Mouse (Mus musculus): ENCODE measurements around the gene Slc35c2.

Gene Slc35c2

DNA sequence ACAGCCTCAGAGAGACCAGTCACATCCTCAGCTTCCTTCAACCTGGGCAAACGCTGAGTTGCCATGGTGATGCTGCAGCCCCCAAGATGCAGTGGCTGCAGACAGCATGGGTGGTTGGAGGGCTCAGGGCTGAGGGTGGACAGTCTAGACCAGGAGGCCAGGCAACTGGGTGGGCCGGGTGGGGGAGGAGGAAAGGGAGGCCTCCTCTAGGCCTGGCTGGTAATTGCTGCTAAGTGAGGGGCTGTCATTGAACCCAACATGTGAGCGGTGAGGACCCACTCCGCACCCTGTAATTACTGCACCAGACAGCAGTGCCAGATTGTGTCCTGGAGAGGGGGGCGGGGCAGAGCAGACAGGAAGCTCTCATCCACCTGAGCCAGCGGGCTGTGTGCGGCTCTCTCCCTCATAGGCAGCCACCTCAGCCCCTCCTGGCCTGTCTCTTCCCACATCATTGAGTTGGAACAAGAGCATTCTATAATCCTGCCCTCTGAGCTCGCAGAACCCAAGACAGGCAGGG is 12.5 kb downstream of the Slc35c2 start:
- no peak for DNase-seq (ENCODE audit: low read depth, low spot score)

DNA sequence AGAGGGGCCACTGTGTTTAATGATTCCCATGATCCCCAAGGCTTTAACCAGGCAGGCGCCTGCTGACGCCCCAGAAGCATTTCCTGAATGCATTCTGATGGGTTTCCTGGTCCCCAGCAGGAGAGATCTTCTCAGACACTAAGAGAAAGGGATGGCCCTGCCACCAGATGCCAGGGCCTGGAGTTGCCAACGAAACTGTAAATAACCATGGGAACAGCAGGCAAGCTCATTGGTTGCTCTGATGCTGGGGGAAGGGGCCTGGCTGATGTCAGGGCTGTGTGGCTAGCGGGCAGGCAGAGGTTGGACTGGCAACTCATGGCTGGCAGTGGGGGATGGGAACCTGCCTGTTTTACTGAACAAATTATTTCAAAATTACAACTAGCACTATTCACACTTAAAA is 14.1 kb downstream of the Slc35c2 start:
- DNase-seq (ENCODE audit: low read depth, low spot score): no peak

DNA sequence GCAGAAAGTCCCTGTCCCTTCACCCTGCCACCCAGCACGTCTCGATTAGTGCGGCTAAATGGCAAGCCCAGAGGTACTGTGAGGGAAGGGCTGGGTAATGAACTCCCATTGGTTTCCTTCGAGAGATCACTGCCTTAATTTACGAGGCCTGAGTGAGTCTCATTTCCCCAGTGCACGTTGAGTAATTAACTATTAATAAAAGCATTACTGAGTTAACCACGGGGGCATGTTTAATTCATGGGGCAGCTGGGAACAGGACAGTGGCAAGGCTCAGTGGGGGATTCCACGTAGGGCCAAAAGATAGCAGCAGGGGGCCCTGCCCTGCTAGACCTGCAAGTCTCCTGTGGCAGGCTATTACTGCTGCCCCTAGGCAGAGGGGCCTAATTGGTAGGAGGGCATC is 16.3 kb downstream of the Slc35c2 start:
- no peak for DNase-seq (ENCODE audit: low read depth, low spot score)

DNA sequence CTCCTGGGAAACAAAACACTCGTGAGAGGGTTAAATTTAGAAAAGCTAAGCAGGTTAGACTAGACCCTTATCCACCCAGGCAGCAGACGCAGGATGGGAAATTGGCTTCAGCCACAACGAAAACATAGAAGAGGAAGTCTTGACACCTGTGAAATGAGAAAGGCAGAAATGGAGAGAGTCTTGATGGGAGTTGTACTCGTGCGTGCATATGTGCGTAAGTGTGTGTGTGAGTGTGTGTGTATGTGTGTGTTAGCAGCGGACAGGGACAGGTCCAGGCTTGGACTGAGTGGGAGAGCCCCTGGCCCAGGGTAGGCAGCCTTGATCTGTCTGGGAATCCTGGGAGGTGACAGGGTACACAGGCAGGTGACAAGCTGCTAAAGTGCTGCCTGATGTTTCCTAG is 16.8 kb downstream of the Slc35c2 start:
- DNase-seq (ENCODE audit: low read depth, low spot score): no peak

DNA sequence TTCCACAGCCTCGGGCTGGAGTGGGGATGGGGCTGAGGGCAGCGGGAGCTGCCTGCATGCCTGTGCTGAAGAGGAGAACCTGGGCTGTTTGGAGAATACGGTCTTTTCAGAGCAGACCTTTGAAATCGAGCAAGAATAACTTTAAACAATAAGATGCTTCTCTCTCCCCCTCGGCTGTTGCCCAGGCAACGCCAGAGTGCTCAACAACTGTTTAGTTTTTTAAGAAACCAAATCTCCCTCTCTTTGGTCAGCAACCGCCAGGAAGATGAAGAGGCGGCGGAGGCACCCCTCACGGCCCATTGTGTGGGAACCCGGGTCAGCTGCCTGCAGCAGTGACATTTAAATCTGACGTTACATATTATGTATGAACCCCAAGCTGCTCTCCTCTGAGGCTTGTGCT is 20.9 kb downstream of the Slc35c2 start:
- no peak for DNase-seq (ENCODE audit: low read depth, low spot score)

DNA sequence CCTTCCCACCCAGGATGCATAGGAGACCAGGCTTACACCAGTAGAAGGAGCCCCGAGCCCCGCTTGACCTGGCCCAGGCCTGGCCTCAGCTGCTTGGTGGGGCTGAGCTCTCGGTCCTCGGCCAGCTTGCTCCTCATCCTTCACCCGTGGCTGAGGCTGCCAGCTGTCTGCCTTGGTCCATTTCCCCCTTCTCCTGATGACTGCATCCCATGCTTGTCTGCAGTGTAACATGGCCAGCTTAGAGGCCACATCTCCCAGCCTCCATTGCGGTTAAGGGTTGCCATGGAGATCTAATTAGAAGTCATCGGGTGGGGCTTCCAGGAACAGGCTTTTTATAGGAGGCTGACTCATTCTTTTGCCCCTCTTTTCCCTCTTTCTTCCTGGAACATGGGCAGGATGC is 23.8 kb downstream of the Slc35c2 start:
- DNase-seq (ENCODE audit: low read depth, low spot score): no peak

DNA sequence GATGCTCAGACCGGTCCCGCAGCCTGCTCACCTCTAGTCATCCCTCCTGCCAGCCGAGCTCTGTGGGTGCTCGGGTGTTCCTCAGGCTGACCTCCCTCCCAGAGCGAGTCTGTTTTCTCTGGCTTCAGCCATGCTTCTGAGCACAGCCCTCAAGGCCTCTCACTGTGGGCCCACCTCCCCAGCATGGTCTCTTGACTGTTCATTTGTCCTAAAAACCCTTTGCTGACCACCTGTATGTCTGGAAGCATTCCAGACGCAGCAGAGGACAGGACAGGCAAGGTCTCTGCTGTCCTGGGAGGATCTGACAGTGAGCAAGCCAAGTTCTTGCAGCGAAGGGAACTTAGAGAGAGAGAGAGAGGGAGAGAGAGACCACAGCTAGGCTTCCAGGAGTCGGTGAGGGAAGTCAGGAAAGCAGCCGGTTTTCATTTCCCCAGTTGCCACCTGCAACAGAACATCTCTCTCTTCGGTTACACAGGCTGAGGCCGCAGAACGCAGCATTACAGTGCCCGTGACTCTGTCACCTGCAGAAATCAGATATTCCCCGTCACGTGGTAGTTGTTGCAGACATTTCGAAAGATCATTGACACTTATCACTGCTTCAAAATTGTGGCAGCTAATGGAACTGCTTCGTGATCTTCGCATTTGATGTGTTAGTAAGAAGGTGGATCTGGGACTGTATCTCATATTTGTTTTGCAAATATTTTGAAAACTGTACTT is 25.2 kb downstream of the Slc35c2 start:
- no peak for DNase-seq (ENCODE audit: low read depth, low spot score)

DNA sequence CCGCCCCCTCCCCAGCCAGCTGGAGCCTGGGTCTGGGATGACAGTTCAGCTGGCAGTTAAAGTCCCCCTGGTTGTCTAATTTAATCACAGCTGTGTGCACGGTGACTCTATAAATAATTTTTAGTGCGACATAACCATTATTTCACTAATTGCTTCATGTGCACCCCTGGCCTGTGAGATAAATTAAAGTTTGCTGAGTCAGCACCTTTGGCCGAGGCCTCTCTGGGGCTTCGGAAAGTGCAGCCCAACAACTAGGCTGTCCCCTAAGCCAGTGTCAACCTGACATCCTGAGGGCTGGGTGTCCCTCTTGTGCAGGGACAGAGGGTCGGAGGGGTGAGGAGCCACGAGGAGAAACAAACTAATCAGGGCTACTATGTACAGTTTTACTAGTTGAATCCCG is 27.8 kb downstream of the Slc35c2 start:
- no peak for DNase-seq (ENCODE audit: low read depth, low spot score)

DNA sequence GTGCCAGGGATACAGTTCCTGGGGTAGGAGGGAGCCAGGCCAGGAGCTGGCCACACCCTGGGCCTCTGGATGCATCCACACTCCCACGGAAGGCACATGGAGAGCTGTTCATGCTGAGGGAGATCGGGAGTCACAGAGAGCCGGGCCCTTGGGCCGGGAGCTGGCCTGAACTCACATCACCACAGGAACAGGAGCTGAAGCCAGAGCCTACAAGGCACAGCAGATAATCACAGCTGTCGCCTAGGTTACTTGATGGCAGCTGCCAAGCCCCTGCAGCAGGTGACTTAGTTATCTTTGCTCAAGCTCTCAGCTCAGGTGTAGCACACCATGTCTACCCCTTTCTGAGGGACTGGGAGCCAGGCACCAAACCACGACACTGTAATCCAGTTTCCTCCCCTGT is 29.3 kb downstream of the Slc35c2 start:
- DNase-seq (ENCODE audit: low read depth, low spot score): no peak

DNA sequence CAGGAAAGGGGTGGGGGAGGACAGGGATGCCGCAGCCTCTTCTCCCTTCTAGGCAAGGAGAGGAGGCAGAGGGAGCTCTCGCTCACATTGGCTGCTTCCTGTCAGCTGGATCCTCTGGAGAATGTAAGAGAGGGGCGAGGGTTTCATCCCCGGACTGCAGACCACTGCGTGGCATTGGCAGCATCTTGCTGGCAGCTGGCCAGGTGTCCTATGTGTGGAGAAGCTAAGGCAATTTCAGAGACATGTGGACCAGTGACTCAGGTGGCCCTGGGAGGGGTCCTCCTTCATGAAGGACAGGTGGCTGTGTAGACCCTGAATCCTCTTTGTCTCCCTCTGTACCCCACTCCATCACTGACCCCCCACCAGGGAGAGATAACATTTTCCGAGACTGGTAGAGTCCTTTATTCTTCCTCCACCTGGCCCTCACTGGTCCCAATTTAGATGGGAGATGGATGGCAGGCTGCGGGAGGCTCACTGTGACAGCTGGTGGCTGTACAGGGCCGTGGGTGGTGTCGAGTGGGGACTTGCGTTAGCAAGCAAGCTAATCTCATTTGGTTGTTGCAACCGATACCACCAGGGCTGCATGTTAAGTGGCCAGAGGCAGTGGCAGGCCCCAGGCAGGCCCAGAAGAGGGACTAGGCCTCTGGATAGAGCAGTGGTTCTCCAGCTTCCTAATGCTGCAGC is 30.4 kb downstream of the Slc35c2 start:
- no peak for DNase-seq (ENCODE audit: low read depth, low spot score)

DNA sequence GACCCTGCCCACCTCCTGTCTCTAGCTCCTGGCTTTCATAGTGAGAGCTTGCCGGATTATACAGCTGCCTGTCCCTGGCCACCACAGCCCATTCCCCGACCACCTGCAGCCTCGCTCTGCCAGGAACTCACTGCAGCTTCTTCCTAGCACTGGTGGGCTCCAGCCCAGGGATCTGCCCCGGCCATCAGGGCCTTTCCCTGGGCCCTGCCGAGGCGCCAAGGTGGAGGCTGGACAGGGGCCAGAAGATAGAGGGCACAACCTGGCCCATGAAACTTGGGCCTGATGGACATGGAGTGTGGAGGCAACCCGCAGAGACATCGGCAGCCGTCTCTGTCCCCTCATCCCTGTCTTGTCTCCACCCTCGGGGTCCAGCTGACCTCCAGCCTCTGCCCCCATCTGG is 31.5 kb downstream of the Slc35c2 start:
- DNase-seq (ENCODE audit: low read depth, low spot score): no peak

DNA sequence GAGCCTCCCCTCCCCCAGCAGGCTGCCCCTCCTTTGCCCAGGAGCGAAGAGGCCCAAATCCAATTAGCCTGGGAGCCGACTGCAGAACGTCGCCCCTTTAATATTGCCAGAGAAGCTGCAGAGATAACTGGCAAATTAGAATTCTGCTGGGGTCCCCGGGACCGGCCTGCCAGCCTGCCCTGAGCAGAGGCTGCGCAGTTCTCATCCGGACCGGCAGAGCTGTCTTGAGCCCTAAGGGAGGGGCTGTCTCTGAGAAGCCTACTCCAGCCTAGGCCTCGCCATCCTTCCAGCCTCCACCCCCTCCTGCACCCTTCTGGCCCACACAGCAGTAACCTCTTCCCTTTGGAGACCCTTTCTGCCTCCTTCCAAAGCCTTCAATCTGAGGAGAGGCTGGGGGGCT is 33.8 kb downstream of the Slc35c2 start:
- DNase-seq (ENCODE audit: low read depth, low spot score): no peak

DNA sequence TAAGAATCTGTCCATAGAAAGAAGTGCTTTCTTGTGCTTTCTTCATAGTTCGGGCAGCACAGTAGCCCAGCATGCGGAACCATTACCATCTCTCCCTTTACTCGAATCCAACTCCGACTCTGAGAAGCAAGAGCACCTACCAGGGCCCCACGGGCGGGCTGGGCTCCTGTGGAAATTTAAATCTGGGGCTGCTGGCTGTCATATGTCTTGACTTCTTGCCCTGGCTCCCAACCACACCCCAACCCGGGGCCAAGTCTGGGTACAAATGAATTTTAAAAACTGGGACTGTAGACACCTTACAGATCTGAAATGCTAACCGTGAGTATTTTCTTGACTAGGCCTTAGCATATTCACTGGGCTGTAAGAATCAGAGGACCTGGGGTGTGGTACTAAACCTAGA is 34.4 kb downstream of the Slc35c2 start:
- no peak for DNase-seq (ENCODE audit: low read depth, low spot score)

DNA sequence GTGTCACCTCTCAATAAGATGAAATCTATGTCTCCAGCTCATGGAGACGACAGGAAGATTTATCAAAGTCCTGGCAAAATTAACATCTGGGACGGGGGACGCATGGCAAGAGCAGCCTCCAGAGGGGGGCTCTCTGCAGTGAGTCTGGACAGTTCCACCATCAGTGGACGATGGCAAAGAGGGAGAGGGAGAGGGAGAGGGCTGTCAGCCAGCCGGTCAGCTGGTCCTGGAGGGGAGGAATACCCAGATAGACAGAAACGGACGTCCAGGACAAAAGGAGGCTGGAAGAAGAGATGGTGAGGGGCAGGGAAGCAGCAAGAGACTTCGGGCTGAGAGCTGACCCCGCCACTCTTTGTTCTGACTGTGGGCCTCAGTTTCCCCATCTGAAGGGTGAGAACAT is 34.9 kb downstream of the Slc35c2 start:
- DNase-seq (ENCODE audit: low read depth, low spot score): no peak

DNA sequence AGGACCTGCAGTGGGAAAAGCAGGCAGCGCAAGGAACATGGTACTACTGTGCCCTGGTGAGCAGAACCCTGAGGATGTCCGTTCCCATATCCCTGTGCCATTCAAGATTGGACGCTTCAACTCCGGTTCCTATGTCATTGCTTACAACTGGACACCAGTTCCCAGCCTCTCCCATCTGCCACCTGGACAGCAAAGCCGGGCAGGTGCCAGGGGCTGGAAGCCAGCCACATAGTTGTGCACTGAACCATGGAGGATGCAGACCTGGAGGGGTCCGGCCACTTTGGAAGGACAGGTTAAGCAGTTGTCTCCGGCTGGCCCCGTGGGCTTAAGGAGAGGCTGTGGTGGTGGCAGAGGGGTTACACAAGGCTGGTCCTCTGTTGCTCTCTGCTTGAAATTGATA is 35.3 kb downstream of the Slc35c2 start:
- DNase-seq (ENCODE audit: low read depth, low spot score): no peak

DNA sequence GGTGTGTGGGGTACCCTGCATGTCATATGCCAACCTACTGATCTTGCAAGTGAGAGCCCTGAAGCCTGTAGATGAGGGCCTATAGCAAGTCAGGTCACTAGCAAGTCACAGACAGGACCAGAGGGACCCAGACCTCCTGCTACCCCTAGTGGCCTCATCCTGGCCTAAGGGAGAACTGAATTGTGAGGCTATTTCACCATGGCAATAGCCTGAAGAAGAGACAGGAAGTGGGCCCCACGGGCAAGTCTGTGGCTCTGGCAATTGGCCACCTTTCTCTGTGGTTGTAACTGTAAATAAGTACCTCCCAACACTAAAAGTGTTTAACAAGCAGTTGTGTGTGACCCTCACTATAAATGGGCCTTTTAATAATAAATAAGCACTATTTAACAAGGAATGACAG is 36.8 kb downstream of the Slc35c2 start:
- no peak for DNase-seq (ENCODE audit: low read depth, low spot score)

DNA sequence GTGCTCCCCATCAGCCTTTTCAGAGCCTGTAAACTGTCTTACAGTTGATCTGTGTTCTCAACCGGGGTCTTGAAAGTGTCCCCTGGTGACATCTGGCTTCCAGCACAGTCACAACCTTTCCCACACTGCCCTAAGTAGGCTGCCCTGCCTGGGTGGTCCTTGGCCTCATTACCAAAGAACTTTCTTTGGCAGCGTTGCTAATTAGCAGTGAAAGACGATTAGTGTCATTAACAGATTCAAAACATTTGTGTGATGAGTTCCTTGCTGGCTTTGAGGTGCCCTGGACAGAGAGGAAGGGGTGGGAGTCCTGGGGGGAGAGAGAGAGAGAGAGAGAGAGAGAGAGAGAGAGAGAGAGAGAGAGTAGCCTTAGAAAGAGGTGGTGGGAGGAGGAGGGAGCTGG is 38.7 kb downstream of the Slc35c2 start:
- no peak for DNase-seq (ENCODE audit: low read depth, low spot score)

DNA sequence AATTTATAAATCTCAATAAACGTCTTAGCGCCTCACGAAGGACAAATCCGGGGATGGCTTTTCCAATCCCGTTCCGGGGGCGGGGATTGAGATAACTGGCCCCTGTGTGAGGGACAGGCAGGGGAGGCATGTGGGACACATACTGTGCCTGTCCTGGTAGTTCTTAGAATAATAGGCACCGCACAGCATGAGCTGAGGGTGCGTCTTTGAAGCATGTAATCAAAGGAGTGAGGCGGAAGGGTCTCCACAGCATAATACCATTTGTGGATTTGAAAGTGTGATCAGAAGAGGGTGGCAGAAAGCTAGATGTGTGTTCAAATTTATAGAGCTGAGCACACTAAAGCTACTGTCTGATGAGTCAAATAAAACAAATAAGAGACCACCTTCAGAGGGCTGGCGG is 41.3 kb downstream of the Slc35c2 start:
- DNase-seq (ENCODE audit: low read depth, low spot score): no peak

DNA sequence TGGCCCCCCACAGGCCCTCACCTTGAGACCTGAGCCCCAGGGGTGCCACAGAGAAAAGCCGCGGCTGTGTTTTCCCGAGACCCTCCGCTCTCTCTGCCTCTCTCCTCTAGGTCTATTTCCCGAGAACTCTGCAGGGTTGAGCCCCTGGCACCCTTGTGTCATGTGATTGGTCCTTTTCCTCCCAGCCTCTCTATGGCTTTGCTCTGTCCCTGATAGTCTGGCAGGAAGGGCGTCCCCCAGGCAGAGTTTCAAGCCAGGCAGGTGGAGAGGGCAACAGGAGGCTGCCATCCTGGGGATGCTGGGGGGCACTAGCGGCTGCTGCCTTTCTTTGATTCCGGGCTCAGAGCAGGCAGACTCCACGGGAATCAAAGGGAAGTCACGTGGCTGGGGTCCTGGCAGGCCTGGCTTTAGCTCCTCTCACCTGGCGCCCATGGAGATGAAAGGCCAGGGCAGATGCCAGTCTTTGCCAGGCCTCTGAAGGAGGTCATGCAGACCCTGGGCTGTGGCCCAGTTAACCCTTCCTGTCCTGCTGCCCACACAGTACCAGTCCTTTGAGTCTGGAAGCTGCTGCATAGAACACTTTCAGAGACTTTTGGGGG is 44.4 kb downstream of the Slc35c2 start:
- DNase-seq (ENCODE audit: low read depth, low spot score): no peak

DNA sequence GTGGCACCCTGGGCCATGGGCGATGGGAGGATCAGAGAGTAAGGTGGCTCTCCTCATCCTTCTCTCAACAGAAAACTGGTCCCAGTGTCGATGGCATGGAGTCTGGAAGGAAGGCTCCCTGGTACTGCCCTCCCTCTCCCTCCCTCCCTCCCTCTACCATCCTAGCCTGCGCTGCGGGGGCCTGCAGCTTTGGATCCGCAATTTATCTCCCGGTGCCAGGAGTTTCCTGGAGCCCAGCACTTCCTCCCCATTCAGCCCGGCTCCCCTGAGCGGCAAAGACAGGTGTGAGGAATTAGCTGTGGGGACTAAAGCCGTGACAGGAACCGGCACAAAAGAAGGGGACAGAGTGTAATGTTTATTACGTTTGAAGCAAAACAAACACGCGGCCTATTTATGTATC is 45.1 kb downstream of the Slc35c2 start:
- DNase-seq (ENCODE audit: low read depth, low spot score): no peak

DNA sequence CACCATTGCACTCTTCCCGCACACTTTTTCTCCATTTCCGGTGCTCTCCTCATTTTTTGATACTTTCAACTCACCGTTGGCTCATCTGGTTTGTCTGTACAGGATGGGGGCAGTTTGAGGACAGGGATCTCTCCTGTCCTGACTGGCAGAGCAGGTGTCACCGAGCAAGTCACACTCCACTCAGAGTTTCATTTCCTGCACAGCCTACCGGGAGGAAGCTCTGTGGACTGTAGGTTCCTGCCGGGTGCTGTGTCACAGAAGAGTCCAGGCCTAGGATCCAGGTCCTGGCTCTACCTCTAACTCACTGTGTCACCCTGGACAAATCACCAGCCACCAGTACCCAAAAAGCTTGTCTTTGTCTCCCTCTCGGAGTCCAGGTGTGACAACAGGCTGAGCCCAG is 45.9 kb downstream of the Slc35c2 start:
- DNase-seq (ENCODE audit: low read depth, low spot score): no peak

DNA sequence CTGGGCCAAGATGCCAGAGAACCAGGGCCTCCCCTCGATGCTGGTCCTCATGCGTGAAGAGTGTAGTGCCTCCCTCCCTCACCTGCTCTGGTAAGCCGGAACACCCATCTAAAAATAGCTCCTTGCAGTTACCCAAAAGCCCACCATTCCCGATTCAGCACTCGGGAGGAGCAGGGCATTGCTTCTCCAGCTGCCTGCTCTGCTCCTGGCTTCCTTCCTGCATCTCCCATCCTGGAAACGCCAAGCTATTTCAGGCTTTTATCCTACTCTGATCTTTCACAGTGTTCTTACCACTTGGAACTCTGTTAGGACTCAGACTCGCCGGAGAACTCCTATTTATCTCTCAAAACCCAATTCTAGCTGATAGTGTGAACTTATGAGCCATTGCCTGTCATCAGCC is 47.3 kb downstream of the Slc35c2 start:
- DNase-seq (ENCODE audit: low read depth, low spot score): no peak

DNA sequence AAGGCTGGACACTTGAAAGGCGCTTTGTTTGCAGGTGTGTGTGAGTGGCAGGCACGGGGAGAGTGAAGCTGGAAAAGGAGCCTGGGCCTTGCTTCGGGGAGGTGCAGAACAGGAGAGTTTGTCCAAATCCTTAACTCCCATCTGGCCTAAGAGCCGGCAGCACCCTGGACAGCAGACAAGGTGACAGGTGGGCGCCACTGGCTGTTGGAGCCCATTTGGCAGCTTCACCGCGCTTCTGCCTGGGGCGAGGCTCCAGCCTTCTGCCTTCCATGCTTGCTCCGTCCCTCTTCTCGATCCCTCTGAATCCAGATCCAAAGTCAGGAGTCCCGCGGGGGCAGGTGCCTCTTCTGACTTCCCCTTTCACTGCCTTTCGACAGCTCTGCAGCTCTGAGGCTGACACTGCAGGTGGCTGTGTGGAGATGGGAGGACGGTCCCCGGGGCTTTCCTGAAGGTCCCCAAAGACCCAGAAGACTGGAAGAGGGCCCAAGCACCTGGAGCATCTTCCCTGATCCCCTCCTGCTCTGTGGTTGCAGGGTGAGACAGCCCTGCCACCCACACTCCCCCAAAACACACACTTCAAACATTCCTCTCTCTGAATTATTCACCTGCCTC is 48.0 kb downstream of the Slc35c2 start:
- no peak for DNase-seq (ENCODE audit: low read depth, low spot score)
